Mouse (Mus musculus) embryonic facial prominence, embryonic 14.5 days (tissue): ENCODE data around the gene Hs6st1. TPM values are rescaled to one million over a fixed set of nuclear protein-coding genes. Genes with fewer than 3 reads are reported as not detected.
"Not testable (repeated sequence)": the region's sequence is repeated elsewhere in the genome, so short reads cannot be mapped to it uniquely, and the experiment has no call there.

Experiments used
- ATAC-seq: fragments of 200-750 bp; cut with Nextera tagmentation; 2 replicates; pipeline ENCODE4 v1.8.0; 2017; ENCODE audit warnings: low read depth, moderate number of reproducible peaks, moderate TSS enrichment
- DNase-seq: peaks from one replicate; pipeline ENCODE4 v3.0.0-alpha.2; 2015; ENCODE audit warnings: low spot score
- H3K27ac ChIP-seq: fragments of 300-500 bp; sonication (generic); replicated peaks from 2 replicates; pipeline ENCODE4 v1.5.1; 2014; ENCODE audit warnings: low read depth, mild to moderate bottlenecking, low read length, moderate library complexity
- H3K27me3 ChIP-seq: fragments of 300-500 bp; sonication (generic); replicated peaks from 2 replicates; pipeline ENCODE4 v1.6.1; 2014; ENCODE audit warnings: low read length; ENCODE audit not compliant: control insufficient read depth, insufficient read depth
- H3K36me3 ChIP-seq: fragments of 300-500 bp; sonication (generic); 2 replicates; pipeline ENCODE4 v1.6.1; 2014; ENCODE audit warnings: low read length, mixed read lengths; ENCODE audit not compliant: control insufficient read depth, insufficient read depth
- H3K4me1 ChIP-seq: fragments of 300-500 bp; sonication (generic); 2 replicates; pipeline ENCODE4 v1.6.1; 2014; ENCODE audit warnings: antibody characterized with exemption, low read length; ENCODE audit not compliant: control insufficient read depth, insufficient read depth
- H3K4me2 ChIP-seq: fragments of 300-500 bp; sonication (generic); 2 replicates; pipeline ENCODE4 v1.6.1; 2014; ENCODE audit warnings: low read depth, mild to moderate bottlenecking, low read length, moderate library complexity, mixed read lengths
- H3K4me3 ChIP-seq: fragments of 300-500 bp; sonication (generic); 2 replicates; pipeline ENCODE4 v1.5.1; 2014; ENCODE audit warnings: low read depth, mild to moderate bottlenecking, low read length
- H3K9ac ChIP-seq: fragments of 300-500 bp; sonication (generic); 2 replicates; pipeline ENCODE4 v1.6.1; 2014; ENCODE audit warnings: low read depth, mild to moderate bottlenecking, low read length, moderate library complexity, mixed read lengths
- H3K9me3 ChIP-seq: fragments of 300-500 bp; sonication (generic); 2 replicates; pipeline ENCODE4 v1.6.1; 2016; ENCODE audit warnings: low read length; ENCODE audit not compliant: control insufficient read depth
- WGBS: fragments of 180-500 bp; shearing (Covaris S2); extraction: QIAGEN DNeasy Blood & Tissue Kit; methylation state at CpG from one replicate; pipeline ENCODE4 v1.1.7; 2014; 5-methylcytosine and 5-hydroxymethylcytosine counted together
- polyA plus RNA-seq: library from polyadenylated mRNA; unstranded; fragments of >200 nt; fragmentation: Nextera tagmentation; extraction: Ambion mirVana; gene quantifications from 2 replicates; pipeline ENCODE4 v1.2.1, GENCODE M21; 2014

Hs6st1 gene
- polyA plus RNA-seq, result 10.1 and 11.5 TPM in 2 replicates

GRCm38 (mm10) chr1:36068076-36068475, at the start of gene Hs6st1:
TSS of gene Hs6st1 (plus strand) at chr1:36068400.
- Histone ChIP-seq H3K4me3 (peak within 1 kb of the TSS; percentile 89), H3K4me1 (peaks cover 56% of the 10 kb centered on the region), H3K27me3 (no peaks in the 10 kb centered on the region), H3K9ac (peak within 1 kb of the TSS; percentile 82), H3K9me3 (no peaks in the 10 kb centered on the region), H3K27ac (0 out of 2 replicates have a peak within 1 kb of the TSS, but pooled peaks have one; percentile 61), H3K36me3 (0 out of 2 replicates have a peak, but pooled peaks cover 4% of the 10 kb centered on the region), H3K4me2 (peak within 1 kb of the TSS; percentile 97)
- peak; percentile 94 for ATAC-seq
- WGBS, result 2% methylated on average over 9 of the region's 55 CpGs
- peak; percentile 96 for DNase-seq

- Histone ChIP-seq H3K27ac (no peak overlapping the region), H3K4me3 (no peak overlapping the region), H3K36me3 (no peaks in the 10 kb centered on the region), H3K4me2 (no peak overlapping the region), H3K9ac (no peak overlapping the region), H3K27me3 (no peaks in the 10 kb centered on the region), H3K4me1 (peaks cover 24% of the 10 kb centered on the region), H3K9me3 (no peaks in the 10 kb centered on the region)
- 70% methylated on average over 4 of the region's 4 CpGs for WGBS
- ATAC-seq, result no peak
- peak; percentile 34 for DNase-seq
Observed at GRCm38 (mm10) chr1:36018617-36019016, 49.6 kb upstream of the Hs6st1 start.

DNA sequence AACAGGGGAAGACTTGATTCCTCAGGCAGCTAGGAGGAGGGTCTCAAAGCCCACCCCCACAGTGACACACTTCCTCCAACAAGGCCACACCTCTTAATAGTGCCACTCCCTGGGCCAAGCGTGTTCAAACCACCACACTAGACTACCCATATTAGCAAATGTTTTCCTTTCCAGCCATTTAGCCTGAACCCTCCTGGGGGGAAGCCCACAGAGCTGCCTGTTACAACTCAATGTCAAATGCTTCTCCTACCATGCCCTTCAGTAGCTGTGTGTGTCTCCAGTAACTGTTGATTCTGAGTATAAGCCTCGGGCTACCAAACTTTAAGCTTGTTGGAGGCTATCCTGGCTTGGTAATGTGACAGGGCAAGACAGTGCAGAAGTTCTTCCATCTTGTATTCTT, 49.0 kb upstream of the Hs6st1 start:
- Histone ChIP-seq H3K36me3 (no peaks in the 10 kb centered on the region), H3K27ac (no peak overlapping the region), H3K9ac (no peak overlapping the region), H3K4me3 (no peak overlapping the region), H3K4me2 (no peak overlapping the region), H3K27me3 (no peaks in the 10 kb centered on the region), H3K4me1 (peaks cover 21% of the 10 kb centered on the region), H3K9me3 (no peaks in the 10 kb centered on the region)
- DNase-seq (no peak), ATAC-seq (no peak)
- WGBS, result 87% methylated on average over 2 of the region's 2 CpGs

- DNase-seq (no peak), ATAC-seq (no peak)
- H3K9me3 ChIP-seq, result no peaks in the 10 kb centered on the region
Observed at GRCm38 (mm10) chr1:36020315-36020714, 47.9 kb upstream of the Hs6st1 start.

DNA sequence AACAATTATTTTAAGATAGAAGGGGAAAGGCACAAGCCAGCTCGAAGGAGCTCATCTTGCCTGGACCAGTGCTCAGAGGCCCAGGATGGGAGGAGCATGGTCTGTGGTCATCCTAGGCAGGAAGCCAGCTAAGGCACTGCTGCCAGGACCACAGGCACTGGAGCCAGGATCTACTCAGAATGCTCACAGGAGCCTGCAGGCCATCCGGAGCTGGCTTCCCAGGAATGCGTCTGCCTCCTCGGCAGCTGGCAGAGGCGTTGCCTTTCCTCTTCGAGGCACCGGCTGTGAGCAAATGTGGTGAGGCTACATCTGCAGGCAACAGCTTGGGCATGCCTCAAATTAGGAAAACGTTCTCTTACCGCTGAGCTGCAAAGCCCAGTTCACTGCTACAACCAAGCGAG, 37.8 kb upstream of the Hs6st1 start:
- Histone ChIP-seq H3K4me2 (peak overlapping the region; percentile 32), H3K27me3 (no peaks in the 10 kb centered on the region), H3K4me3 (no peak overlapping the region), H3K4me1 (peaks cover 15% of the 10 kb centered on the region; the same call in 1 of the 2 replicates), H3K9me3 (no peaks in the 10 kb centered on the region), H3K36me3 (no peaks in the 10 kb centered on the region), H3K9ac (no peak overlapping the region), H3K27ac (peak overlapping the region; percentile 75)
- ATAC-seq (peak; percentile 97), DNase-seq (peak; percentile 95)
- WGBS, result 19% methylated on average over 10 of the region's 10 CpGs

More at GRCm38 (mm10) chr1:36020315-36020714, 47.9 kb upstream of the Hs6st1 start:
- Histone ChIP-seq H3K27ac (no peak overlapping the region), H3K4me1 (peaks cover 21% of the 10 kb centered on the region), H3K36me3 (no peaks in the 10 kb centered on the region), H3K4me2 (no peak overlapping the region), H3K9ac (no peak overlapping the region), H3K27me3 (no peaks in the 10 kb centered on the region), H3K4me3 (no peak overlapping the region)
- 86% methylated on average over 4 of the region's 4 CpGs for WGBS

GRCm38 (mm10) chr1:36038769-36039168, 29.4 kb upstream of the Hs6st1 start:
- Histone ChIP-seq H3K36me3 (no peaks in the 10 kb centered on the region), H3K4me3 (no peak overlapping the region), H3K9me3 (0 out of 2 replicates have a peak, but pooled peaks cover 4% of the 10 kb centered on the region), H3K4me2 (no peak overlapping the region), H3K4me1 (no peaks in the 10 kb centered on the region), H3K9ac (no peak overlapping the region), H3K27ac (no peak overlapping the region), H3K27me3 (no peaks in the 10 kb centered on the region)
- DNase-seq, result no peak
- 84% methylated on average over 8 of the region's 8 CpGs for WGBS
- ATAC-seq, result no peak

DNA sequence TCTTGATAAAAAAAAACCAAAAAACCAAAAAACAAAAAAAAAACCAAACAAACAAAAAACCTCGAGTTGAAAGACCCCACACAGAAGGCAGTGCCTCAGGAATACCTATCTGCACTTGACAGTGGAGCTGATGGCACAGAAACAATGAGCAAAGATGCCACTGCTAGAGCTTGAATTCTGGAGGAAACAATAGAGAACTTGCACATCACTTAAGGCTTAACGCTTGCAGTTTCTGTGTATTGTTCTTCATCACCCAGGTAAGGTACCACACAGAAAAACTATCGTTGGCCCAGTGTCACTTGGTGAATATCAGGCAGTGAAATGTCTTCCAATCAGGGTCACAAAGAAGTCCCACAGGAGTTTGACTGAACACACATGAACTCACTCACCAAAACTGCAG, 26.1 kb upstream of the Hs6st1 start:
- ATAC-seq, result no peak

DNA sequence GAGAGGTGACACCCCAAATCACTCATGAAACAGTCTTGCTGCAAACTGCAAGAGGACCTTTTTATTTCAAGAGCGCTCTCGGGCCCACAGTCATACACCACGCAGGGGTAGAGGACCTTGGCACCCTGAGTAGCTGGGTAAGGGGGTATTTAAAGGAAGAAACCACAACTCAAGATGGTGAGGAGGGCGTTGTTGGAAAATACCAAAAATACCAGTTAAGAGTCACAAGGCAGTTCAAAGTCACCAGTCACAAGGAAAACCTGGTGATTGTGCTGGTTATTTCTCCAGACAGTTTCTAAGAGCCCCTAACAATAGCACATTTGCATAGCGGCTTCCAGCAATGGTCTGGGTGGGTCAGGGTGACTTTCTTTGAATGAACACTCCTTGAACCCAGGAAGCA, 24.4 kb upstream of the Hs6st1 start:
- H3K4me2 ChIP-seq, H3K9ac ChIP-seq, H3K4me1 ChIP-seq, H3K27ac ChIP-seq, ATAC-seq, DNase-seq, H3K27me3 ChIP-seq, H3K36me3 ChIP-seq, H3K4me3 ChIP-seq: not testable (repeated sequence)
- 0 out of 2 replicates have a peak, but pooled peaks cover 13% of the 10 kb centered on the region for H3K9me3 ChIP-seq
- WGBS, result 95% methylated on average over 5 of the region's 5 CpGs

More for the DNA sequence above, 26.1 kb upstream of the Hs6st1 start:
- H3K9ac ChIP-seq, result no peak overlapping the region
- H3K4me3 ChIP-seq, result no peak overlapping the region
- 0 out of 2 replicates have a peak, but pooled peaks cover 13% of the 10 kb centered on the region for H3K9me3 ChIP-seq
- no peak overlapping the region for H3K4me2 ChIP-seq
- 81% methylated on average over 3 of the region's 3 CpGs for WGBS
- no peaks in the 10 kb centered on the region for H3K27me3 ChIP-seq
- no peaks in the 10 kb centered on the region for H3K36me3 ChIP-seq
- no peak overlapping the region for H3K27ac ChIP-seq
- no peaks in the 10 kb centered on the region for H3K4me1 ChIP-seq
- no peak for DNase-seq

DNA sequence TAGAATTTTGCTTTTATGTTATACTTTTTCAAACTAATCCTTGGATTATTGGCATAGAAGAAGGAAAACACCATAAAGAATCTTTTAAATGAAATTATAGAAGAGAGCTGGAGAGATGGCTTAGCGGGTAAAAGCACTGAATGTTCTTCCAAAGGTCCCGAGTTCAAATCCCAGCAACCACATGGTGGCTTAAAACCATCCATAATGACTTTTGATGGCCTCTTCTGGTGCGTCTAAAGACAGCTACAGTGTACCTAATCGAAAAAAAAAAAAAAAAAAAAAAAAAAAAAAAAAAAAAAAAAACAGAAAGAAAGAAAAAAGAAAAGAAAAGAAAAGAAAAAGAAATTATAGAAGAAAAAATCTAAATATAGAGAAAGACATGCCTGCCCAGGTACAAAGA, 23.9 kb upstream of the Hs6st1 start:
- H3K4me3 ChIP-seq, result no peak overlapping the region
- H3K36me3 ChIP-seq, result no peaks in the 10 kb centered on the region
- ATAC-seq (no peak), DNase-seq (no peak)
- no peaks in the 10 kb centered on the region for H3K27me3 ChIP-seq
- H3K4me2 ChIP-seq, result no peak overlapping the region
- H3K9ac ChIP-seq, result no peak overlapping the region
- no peaks in the 10 kb centered on the region for H3K4me1 ChIP-seq
- H3K27ac ChIP-seq, result no peak overlapping the region
- 90% methylated on average over 4 of the region's 4 CpGs for WGBS
- 0 out of 2 replicates have a peak, but pooled peaks cover 13% of the 10 kb centered on the region for H3K9me3 ChIP-seq
